Mouse (Mus musculus) frontal cortex, postnatal 14 days (tissue): ENCODE data around the gene Asrgl1.
"Not testable (repeated sequence)": the region's sequence is repeated elsewhere in the genome, so short reads cannot be mapped to it uniquely, and the experiment has no call there.

Source experiments
- DNase-seq, 2 experiments: peaks; one replicate each; pipeline ENCODE4 v3.0.0; 2022; ENCODE audit warnings: low spot score in 2 of 2

The Asrgl1 gene

GRCm38 (mm10) chr19:9135512-9136331, at the start of gene Asrgl1:
Gene Asrgl1, minus strand, starts transcription at chr19:9135636.
- DNase-seq = peak; percentile 81 to 88

- no peak for DNase-seq
Observed at GRCm38 (mm10) chr19:9146214-9146613, 10.8 kb upstream of the Asrgl1 start.

- DNase-seq = no peak
Observed at GRCm38 (mm10) chr19:9143639-9144125, 8.2 kb upstream of the Asrgl1 start.

- no peak for DNase-seq
Observed at GRCm38 (mm10) chr19:9143230-9143629, 7.8 kb upstream of the Asrgl1 start.

GRCm38 (mm10) chr19:9140361-9140760, 4.9 kb upstream of the Asrgl1 start:
- not testable (repeated sequence) for DNase-seq

GRCm38 (mm10) chr19:9137159-9137558, 1.7 kb upstream of the Asrgl1 start:
- no peak for DNase-seq

GRCm38 (mm10) chr19:9134746-9135511, 507 bp downstream of the Asrgl1 start:
- DNase-seq = no peak

GRCm38 (mm10) chr19:9129996-9130395, 5.4 kb downstream of the Asrgl1 start:
- DNase-seq = no peak

GRCm38 (mm10) chr19:9128499-9129194, 6.8 kb downstream of the Asrgl1 start:
- DNase-seq = no peak

- DNase-seq = not testable (repeated sequence)
Observed at GRCm38 (mm10) chr19:9123986-9124385, 11.4 kb downstream of the Asrgl1 start.

GRCm38 (mm10) chr19:9122390-9122789, 13.0 kb downstream of the Asrgl1 start:
- no peak for DNase-seq

- DNase-seq = no peak
Observed at GRCm38 (mm10) chr19:9119655-9120425, 15.6 kb downstream of the Asrgl1 start.

- no peak for DNase-seq
Observed at GRCm38 (mm10) chr19:9117275-9117674, 18.2 kb downstream of the Asrgl1 start.

GRCm38 (mm10) chr19:9116268-9116667, 19.2 kb downstream of the Asrgl1 start:
- no peak for DNase-seq

GRCm38 (mm10) chr19:9112043-9112442, 23.4 kb downstream of the Asrgl1 start:
- DNase-seq = no peak

GRCm38 (mm10) chr19:9110182-9110869, 25.1 kb downstream of the Asrgl1 start:
- DNase-seq = no peak

- DNase-seq = no peak
Observed at GRCm38 (mm10) chr19:9108536-9108935, 26.9 kb downstream of the Asrgl1 start.

GRCm38 (mm10) chr19:9107379-9107755, 28.1 kb downstream of the Asrgl1 start:
- DNase-seq = no peak

GRCm38 (mm10) chr19:9106751-9107378, 28.6 kb downstream of the Asrgl1 start:
- DNase-seq = no peak

- no peak for DNase-seq
Observed at GRCm38 (mm10) chr19:9106096-9106495, 29.3 kb downstream of the Asrgl1 start.
